Mouse (Mus musculus) lung, adult 2 months (tissue): ENCODE measurements around the gene Cir1.

Experiments used
- CTCF ChIP-seq: fragments of 200-500 bp; IDR thresholded peaks from 2 replicates; pipeline ENCODE4 v1.5.1; 2011; ENCODE audit warnings: mild to moderate bottlenecking, low read length, control low read depth; ENCODE audit not compliant: insufficient read depth
- POLR2A ChIP-seq: fragments of 200-500 bp; IDR thresholded peaks from 2 replicates; pipeline ENCODE4 v1.6.1; 2011; ENCODE audit warnings: low read depth, mild to moderate bottlenecking, control low read depth, low read length, borderline replicate concordance; ENCODE audit errors: extremely low read depth

DNA sequence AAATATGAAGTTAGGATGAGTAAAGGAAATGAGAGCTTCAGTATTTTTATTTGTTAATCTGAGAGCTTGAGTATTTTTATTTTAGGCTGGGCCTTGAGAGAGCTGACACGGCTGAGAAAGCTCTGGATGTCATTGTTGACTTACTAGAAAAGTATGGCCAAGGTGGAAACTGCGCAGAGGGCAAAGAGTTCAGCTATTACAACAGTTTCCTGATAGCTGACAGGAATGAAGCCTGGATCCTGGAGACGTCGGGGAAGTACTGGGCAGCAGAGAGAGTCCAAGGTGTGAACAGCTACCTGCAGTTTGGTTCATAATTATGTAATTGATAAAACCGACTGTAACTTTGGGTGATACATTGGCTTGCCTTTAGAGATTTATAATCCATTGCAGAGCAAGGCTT, 6.7 kb upstream of the Cir1 start:
- TF ChIP-seq POLR2A (no peak), CTCF (no peak)
